Mouse (Mus musculus) embryonic fibroblast, embryonic 13.5 days (primary cell): Measurements from ENCODE around the gene Slc24a4.

Experiments
- CTCF ChIP-seq: IDR thresholded peaks from 2 replicates; pipeline ENCODE4 v1.5.1; 2011; ENCODE audit warnings: mild to moderate bottlenecking, control low read depth, low read length, moderate library complexity, borderline replicate concordance; ENCODE audit not compliant: insufficient read depth
- POLR2A ChIP-seq: IDR thresholded peaks from 2 replicates; pipeline ENCODE4 v1.6.1; 2011; ENCODE audit warnings: low read depth, mild to moderate bottlenecking, control low read depth, low read length, moderate library complexity

DNA sequence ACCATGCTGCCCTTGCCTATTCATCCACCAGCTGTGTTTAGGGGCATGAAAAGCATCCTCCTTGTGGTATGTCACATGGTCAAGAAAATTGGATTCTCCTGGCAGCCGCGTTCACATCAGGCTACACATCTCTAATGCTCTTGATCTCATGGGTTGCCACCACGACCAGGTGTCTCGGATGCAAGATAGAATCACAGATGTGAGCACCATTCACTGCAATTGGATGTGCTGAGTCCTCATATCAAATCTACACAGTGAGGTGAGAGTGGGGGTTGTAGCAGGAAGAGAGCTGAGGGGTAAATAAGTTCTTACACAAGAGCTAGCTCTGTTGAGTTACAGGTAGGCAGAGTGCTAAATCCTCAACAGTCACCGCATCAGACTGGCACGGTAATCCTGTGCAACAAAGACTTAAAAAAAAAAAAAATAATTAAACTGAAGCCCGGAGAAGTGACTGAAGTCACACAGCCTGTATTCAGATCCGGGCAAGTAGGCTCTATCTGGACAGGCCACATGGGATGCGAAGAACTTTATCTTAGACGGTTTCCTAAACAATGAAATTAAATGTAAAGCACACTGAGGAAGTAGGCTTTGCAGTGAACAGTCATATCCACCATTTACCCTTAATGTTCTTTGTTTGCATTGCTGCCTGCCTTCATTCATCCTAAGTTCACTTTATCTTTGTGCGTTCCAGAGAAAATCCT lies 180.7 kb downstream of the Slc24a4 start:
- TF ChIP-seq CTCF (no peak), POLR2A (no peak)
